Mouse (Mus musculus) CD4-positive helper T cell, adult 2 months (primary cell): ENCODE data around the gene Mta1.

Experiments
- DNase-seq: peaks from one replicate; pipeline ENCODE4 v3.0.0-alpha.2; 2012; ENCODE audit warnings: low read depth, missing footprints, low spot score

Gene Mta1

DNA sequence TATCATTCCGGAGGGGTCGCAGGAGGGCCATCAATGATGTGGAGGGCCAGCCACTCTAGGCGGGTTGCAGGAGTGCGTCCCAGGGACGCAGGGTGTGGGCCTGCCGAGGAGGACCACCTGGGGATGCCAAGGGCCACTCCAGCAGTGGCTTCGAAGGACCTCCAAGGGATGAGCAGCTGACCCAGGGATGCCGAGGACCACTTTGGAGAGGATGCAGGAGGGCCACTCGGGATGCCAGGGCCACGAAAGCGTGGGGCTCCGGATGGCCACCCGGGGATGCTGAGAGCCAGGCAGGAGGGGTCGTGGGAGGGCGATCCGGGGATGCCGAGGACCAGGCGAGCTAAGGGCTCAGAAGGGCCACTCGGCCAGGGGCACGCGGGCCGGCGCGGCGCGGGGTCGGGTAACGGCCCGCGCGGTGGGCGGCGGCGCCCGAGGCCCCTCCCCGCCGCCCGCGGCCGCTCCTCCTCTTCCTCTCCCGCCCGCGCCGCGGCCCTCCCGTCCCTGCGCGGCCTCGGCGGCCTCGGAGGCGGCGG lies at the start of gene Mta1:
Gene Mta1, plus strand, starts transcription at position 530 of the 533 bp plus-strand sequence.
- DNase-seq, result peak; percentile 60

DNA sequence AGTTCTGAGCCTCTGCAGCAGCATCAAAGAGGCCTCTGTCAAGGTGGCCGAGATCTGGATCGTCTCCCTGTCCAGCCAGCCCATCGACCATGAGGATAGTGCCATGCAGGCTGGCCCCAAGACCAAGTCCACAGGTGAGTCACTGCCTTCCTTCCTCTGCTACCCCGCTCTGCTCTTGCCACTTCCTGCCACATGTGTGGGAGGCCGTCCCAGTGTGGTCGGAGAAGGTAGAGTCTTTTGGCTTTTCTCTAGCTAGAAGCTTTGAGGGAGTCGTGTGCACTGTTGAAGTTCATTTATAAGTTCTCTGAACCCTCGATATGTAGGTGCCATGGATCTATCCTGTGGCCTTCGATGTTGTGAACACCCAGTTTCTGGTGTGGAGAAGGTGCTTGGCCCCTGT lies 48.2 kb upstream of the Mta1 start:
- peak; percentile 75 for DNase-seq

DNA sequence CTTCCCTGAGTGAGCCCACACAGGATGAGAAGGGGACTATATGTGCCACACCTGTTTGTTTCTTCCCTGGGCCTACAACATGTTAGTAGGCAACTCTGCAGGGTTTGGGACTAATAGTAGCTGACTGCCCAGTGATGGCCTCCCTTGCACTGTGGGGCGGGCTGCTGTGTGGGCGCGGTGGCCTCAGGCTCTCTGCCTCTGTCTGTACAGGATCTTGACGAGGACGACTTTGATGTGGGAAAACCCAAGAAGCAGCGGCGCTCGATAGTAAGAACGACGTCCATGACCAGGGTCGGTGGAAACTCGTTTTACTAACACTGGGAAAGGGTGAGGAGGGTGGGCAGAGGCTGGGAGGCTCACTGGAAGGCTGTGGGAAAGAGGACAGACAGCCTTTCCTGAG lies 47.4 kb upstream of the Mta1 start:
- DNase-seq, result peak; percentile 74

DNA sequence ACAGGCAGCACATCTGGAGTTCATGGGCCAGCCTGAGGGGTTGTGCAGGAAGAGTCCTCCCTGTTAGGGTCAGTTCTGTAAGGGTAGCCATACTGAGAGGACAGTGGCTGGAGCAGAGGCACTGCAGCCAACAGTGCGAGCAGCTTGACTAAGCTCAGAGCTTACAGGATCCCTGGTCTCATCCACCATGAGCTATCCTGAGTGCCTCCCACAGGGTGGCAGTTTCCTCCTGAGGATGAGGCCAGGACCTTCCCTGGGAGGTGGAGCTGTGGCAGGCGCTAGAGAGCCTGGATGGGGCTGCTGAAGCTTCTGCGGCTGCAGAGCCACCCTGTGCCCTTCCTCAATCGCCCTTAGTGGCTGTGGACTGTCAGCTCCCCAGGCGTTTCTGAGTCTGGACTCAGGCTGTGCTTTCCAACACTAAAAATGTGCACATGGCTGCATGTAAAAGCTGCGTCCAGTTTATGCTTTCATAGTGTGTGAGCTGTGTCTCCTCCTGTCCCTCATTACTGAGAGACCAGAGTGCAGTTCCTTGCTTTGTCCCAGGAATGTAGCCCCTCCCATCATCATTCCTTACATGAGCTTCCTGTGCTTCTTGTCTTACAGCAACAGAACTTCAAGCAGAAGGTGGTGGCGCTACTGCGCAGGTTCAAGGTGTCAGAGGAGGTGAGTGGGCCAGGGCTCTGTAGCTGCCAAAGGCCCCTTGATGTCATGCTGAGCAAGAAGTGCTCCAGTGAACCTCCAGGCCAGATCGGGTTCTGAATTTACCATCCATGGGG lies 46.3 kb upstream of the Mta1 start:
- DNase-seq, result no peak

DNA sequence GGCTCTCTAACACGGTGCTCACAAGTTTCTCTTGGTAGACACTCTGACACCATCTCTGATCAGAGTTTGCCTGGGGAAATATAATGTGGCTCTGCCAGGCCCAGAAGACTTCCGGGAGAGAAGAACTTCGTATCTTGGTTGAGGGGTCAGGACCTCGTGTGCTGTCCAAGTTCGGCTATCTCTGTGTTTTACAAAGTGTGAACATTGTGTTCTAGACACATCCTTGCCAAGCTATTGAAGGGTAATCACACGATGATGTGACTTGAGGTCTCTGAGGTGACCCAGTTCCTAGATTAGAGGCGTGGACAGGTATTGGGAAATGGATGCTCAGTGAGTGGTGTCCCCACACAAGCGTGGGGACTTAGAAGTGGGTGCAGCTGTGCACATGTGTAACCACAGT lies 42.0 kb upstream of the Mta1 start:
- no peak for DNase-seq

DNA sequence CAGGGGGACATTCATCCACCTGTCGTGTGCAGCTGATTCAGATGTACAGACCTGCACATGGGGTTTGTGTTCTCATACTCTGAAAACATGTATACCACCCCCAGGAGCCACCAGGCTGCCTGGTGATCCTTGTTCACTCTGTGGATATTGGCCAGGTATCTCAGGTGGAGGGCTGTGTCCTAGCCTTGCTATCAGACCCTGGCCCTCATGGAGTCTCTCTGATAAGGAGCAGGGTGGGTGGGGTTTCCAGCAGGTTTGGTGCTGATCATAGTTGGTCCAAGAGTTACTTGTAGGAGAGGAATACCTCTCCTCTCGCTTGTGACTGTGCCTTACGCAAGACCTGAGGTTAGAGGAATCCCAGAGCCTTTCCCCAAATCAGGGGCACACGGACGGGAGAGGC lies 37.9 kb upstream of the Mta1 start:
- no peak for DNase-seq

DNA sequence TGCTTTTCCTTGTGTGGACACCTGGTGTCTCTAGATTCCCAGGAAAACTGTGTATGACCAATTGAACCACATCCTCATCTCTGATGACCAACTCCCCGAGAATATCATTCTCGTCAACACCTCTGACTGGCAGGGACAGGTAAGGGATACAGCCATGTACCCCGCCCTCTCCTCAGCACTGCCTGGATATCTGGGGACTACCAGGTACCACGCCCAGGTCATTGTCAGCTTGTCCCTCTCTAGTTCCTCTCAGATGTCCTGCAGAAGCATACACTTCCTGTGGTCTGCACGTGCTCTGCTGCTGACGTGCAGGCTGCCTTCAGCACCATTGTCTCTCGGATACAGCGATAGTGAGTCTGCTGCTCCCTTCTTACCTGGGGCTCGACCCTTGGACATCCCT lies 36.5 kb upstream of the Mta1 start:
- DNase-seq, result no peak

DNA sequence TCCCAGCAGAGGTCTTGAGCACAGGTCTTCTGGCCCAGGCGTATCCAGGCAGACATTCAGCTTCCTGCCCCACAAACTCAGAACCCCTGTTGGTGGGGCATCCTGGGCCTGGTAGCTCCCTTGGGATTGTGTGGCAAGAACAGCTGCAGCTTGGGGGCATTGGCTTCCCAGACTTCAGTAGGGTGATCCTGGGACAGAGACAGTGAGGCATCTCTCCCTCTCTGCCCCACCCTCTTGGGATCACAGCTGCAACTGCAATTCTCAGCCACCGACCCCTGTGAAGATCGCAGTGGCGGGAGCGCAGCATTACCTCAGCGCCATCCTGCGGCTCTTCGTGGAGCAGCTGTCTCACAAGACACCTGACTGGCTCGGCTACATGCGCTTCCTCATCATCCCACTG lies 35.9 kb upstream of the Mta1 start:
- no peak for DNase-seq

DNA sequence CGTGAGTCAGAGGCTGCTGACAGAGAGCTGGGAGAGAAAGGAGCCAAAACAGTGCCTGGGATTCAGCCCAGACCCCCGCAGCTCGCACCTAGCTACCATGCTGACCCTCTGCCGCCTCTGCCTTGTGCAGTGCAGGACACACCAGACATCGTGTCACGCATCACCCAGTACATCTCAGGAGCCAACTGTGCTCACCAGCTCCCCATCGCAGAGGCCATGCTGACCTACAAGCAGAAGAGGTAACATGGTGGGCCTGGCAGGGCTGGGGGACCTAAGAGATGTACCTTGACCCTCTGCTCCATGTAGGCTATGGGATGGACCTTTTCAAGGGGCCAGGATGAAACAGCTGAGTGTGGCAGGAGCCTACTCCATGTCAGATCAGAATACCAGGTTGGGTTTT lies 34.4 kb upstream of the Mta1 start:
- DNase-seq, result no peak

DNA sequence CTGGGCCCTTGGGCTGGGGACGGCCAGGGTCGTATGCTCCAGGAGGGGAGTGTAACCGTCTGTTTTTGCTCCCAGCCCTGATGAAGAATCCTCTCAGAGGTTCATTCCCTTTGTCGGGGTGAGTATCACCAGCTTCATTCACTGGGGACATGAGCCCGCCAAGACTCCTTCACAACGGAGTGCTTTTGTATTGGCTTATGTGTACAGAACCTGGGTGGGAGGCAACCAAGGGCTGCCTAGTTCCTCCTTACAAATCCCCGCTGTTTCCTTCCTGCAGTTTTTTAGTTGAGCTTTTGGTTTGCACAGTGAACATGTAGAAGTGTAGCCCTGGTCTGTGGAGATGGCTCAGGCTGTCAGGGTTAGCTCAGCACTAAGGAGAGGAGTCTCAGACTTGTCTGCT lies 30.1 kb upstream of the Mta1 start:
- no peak for DNase-seq

DNA sequence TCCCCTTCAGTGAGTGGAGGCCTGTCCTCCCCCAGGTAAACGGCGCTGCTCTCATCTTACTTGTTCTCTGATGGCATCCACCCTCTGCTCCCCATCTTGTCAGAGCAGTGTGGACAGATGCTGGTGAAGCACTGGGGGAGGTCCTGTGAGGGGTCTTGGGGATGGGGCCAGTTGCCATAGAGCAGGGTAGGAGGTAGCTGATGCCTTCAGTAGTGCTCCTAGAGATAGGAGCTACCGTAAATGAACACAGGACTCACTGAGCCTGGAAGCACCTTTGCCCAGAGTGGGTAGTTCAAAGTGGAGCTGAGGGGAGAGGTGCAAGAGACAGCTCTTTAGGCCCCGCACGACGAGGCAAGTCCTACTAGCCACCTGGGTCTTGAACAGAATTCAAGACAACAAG lies 28.7 kb upstream of the Mta1 start:
- DNase-seq, result no peak

DNA sequence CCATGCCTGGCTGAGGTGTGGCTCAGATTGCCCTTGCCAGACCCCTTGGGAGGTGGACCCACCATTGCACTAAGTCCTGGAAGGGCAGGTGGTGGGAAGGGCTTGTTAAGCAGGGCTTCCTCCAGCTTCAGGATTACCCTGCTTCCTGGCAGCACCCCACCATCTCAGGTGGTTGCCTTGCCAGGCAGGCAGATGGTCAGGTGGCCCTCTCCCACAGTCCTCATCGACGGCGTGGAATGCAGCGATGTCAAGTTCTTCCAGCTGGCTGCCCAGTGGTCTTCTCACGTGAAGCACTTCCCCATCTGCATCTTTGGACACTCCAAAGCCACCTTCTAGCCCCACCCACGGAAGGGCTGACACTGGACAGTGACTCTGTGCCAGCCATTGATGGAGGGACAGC lies 26.8 kb upstream of the Mta1 start:
- DNase-seq, result no peak

DNA sequence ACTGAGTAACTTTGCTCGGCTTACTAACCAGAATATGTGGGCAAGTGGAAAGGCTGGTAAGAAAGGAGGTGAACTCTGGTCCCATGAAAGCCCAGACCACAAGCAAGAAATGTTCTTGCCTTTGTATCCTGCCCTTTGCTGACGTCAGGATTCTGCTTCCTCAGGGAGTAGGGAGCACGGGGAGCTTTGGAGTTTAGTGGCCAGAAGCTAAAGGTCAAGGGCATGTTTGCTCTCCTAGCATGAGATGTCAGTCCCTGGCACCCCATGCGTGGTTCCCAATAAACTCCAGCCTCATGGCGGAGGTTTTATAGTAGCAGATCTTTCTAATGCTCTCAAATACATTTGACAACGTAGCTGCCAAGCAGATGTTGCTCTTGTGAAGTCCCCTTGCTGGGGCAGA lies 26.3 kb upstream of the Mta1 start:
- DNase-seq, result no peak

DNA sequence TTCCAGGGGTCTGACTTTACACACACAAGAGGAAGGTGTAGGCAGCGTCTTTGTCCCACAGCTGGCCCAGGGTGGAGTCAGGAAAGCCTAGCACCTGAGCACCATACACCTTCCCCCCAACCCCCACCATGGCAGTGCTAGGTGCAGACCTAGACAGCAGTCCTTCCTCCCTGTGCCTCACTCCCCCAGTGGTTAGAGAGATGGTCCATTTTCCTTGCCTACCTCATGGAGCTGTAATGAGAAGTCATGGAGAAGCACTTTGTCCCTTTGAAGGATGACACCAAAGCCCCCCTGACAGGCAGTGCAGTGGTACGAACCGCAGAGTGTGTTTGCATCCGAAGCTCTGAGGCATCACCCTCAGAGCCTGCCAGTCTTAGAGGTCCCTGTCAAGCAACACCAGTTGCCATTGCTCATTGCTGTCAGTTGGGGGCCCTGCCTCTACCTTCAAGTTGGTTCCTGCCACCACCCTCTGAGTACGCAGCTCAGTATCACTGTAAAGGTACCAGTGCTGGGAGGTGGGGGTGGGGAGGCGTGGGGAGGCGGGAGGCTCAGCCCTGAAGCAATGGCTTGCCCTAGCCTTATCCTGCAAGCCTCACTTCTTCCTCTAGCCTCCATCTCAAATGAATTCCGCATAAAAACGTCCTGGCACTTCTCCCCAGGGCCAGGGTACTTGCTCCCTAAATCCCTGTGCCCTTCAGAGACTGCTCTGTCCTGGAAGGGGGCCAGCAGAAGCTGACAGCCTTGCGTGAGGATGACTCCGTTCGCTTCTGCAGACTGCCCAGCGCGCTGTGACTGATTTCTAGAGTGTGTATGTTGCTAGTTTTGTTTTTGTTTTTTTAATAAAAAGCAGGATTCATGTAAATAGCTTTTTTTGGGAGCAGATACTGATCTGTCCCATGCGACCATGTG lies 24.4 kb upstream of the Mta1 start:
- peak; percentile 70 for DNase-seq

DNA sequence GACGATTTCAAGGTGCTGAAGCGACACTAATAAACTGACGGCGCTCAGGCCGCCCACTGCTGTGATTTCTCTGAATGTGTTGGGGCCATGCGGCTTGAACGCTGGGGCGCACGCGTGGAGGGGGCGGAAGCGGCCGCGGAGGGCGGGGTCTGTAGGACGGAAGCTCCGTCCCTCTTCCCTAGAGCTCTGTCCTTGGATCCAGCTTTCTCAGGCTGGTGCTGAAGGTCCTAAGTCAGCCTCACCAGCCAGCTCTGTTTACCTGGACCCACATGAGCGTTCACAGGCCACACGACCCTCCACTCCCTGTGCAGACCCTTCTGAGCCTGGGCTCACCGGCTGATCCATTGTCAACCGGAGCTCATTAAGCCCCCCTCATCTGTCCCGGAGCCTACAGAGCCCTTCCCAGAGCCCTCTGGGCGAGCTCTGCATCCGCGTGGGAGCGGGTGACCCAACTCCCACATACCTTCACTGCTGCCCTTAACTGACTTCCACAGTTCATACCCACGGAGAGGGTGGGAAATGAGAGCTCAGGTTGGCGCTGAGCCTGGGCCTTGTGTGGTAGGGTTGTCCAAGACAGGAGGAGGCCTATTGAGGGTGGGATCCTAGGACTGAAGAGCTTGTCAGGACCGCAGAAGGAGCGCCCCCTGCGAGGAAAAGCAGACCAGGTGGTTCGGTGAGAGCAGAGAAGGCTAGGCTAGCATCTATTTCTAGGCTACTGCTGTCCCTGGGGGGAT lies 23.6 kb upstream of the Mta1 start, which contains the start of gene Tex22:
Gene Tex22, plus strand, starts transcription at position 174 of the 734 bp plus-strand sequence.
- peak; percentile 83 for DNase-seq

DNA sequence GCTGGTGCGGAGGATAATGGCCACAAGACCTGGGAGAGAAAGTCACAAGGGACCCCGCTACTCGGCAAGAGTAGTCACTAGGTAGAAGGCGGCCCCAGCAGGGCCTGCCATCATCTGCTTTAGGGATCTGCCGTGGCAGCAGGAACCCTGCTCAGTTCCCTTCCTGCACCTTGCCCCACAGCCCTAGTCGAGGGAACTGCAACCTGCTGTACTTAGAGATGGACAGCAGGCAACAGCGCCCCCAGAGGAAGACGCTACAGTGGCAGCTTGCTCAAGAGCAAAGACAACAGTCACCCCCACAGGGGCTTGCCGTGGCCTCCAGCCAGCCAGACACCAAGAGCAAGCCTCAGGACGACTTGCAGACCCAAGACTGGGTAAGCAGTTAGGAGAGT lies 23.0 kb upstream of the Mta1 start:
- DNase-seq, result peak; percentile 90

DNA sequence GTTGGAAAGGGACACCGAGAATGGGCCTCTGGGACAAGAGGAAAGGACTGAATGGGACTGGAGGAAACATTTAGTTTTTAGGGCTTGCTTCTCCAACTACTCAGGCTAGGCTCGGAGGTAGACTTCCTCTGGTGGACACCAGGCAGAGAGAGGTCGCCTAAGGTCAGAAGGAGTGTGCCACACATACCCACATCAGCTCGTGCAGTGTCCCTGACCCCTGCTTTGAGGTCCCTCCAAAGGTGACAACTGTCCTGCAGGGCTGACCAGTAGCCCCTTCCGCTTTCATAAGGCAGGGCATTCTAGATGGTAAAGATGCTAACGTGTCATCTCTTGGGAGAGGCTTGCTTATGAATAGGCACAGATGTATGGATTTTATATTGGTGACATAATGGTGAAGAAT lies 22.6 kb upstream of the Mta1 start:
- DNase-seq, result no peak

DNA sequence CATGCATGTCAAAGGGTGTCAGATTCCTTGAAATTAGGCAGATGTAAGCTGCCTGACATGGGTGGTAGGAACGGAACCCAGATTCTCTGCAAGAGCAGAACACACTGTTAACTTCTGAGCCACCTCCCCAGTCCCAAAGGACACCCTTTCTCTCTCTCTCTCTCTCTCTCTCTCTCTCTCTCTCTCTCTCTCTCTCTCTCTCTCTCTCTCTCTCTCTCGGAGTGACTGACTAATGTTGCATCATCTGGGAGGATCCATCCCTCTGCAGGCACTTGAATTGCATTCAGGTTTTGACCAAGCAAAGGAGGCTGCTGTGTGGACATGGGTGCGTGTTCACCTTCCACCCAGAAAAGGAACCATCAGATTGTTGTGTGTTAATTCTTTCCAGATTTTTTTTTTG lies 10.8 kb upstream of the Mta1 start:
- DNase-seq, result no peak

DNA sequence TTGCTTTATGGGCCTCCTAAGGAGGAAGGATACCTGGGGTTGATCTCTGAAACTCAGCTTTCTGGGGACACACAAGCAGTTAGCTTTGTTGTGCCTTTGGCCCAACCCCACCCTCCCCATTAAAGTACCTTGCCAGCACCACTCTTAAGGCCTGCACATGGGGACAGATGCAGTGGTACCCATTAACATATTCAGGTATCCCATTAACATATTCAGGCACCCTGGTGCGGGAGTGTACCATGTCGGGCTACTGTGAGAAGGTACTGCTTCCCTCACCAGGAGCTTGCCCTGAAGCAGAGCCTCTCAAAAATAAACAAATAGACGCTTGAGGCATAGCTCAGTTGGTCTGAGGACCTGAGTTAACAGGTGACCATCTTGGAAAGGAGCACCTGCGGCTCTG lies 10.1 kb upstream of the Mta1 start:
- no peak for DNase-seq

DNA sequence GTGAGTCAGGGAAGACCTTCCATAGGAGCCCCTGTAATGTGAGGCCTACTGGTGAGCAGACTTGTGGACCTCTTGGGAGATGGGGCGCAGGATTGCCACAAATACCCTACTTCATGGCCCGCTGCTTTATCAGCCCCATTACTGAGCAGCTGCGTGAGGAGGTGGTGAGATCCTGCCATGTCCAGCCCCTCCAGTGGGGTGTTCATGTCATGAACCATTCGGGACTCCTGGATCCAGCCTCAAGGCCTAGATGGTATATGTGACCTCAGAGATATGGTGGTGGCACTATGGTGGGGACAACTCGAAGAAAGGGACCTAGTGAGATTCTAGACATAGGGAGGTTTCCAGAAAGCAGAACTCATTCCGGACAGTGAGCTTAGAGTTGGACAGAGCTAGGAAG lies 9.0 kb upstream of the Mta1 start:
- no peak for DNase-seq

DNA sequence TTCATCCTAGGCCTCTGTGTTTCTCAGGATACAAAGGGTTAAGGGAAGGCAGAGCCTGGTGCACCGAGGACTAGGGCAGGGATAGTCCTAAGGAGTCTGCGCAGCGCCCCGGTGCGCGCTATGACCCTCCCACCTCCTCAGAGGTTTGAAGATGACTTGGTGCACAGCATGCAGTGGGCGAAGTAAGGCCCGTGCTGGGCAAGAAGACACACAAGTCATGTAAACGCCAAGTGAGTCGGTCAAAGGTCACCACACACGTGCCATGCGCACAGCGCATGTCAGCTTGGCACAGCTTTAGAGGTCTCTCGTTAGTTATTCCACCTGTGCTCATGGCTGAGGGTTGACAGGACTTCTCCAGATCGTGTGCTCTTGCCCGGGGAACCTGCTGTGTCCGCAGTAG lies 8.0 kb upstream of the Mta1 start:
- no peak for DNase-seq

DNA sequence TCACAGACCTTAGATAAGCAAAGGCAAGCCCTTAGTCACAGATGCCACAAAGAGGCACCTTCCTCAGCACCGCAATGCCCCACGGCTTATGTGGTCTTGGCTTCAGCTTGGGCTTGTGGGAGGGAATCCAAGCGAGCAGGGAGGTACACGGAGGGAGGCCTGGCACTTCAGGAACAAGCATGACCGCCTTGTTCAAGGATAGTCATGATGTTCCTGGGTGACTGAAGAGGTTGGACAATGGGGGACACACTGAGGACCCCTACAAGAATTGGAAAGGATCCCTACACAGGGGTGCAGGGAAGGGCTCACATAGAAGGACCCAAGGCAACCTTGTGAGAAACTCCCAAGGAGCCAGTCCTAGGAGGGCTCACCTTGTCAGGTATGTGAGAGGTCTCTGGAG lies 1.0 kb upstream of the Mta1 start:
- DNase-seq, result no peak
